Mouse (Mus musculus) induced T-regulatory cell, adult 2 months (primary cell): Measurements from ENCODE around the gene Gm49395.

Source experiments
- DNase-seq: peaks from one replicate; pipeline ENCODE4 v3.0.0-alpha.2; 2012; ENCODE audit warnings: low read depth

Gene Gm49395

DNA sequence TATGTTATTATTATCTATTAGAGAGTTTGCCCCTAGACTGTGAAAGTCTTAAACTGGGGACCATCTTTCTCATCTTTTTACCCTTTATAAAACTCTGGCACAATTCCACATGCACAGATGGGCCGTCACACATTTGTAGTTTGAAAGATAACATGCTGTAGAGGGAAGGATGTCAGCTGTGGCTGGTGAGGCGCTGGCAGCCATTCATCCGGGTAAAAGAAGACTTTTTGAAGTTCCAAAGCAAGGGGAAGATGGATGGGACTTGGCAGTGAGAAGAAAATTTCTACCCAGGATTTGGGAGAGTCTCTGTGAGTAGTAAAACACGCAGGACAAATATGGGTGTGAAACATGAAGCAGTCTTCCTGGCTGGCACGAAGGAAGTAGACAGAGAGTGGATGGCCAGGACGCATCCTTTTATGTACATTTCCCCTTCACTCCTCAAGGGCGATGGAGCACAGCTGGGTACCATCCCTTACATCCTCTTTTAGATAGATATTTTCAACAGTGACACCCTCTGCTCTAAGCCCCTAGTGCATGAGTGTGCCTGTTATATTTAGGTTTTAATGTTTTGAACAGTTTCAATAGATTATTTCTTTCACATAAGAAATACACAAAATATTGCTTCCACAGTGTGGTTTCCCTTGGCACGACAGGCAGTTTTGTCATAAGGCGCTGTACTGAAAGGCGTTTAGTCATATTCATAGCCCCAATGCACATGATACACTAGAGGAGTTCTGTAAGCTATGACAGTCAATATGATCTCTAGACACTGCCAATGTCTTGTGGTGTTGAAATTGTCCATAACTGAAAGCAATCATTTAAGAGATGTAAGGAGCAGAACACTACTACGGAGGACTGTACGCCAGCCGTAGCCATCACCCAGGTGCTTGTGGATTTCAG lies 50.8 kb downstream of the Gm49395 start:
- no peak for DNase-seq

GRCm38 (mm10) chr13:115042652-115043051 lies 59.1 kb downstream of the Gm49395 start:
- DNase-seq: no peak

DNA sequence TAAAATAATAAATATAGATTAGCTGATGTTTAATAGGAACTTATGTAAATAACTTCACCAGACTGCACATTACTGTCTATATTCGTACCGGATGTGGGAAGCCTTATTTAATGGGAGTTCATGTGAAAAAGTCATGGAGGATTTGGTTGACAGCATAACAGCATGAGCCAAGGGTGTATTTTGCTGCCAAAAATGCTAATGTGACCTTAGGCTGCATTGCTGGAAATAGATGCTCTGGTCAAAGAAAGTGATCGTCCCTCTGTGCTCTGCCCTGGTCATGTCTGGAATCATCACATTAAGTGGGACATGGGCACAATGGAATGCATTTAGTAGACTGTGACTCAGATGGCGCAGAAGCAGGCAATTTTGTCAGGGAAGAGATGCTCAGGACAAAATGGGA lies 64.4 kb downstream of the Gm49395 start:
- no peak for DNase-seq

DNA sequence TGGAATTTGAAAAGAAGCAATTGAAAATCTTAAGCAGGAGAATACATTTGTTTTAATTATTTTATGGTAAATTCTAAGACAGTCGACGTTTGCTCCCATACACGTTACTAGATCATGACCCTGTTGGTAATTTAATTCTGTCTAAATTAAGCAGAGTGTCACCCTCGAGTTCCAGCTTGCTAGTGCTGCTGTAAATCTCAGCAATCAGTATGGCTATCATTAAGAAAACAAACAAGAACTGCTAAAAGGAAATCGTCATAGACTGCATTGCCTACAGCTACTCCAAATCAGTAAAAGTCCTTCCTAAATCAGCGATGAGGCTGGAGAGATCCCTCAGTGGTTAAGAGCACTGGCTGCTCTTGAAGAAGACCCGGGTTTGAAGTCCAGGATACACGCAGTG lies 66.3 kb downstream of the Gm49395 start:
- no peak for DNase-seq

GRCm38 (mm10) chr13:115033135-115033534 lies 68.6 kb downstream of the Gm49395 start:
- no peak for DNase-seq

- no peak for DNase-seq
These were observed 70.3 kb downstream of the Gm49395 start for GRCm38 (mm10) chr13:115031177-115032000.

DNA sequence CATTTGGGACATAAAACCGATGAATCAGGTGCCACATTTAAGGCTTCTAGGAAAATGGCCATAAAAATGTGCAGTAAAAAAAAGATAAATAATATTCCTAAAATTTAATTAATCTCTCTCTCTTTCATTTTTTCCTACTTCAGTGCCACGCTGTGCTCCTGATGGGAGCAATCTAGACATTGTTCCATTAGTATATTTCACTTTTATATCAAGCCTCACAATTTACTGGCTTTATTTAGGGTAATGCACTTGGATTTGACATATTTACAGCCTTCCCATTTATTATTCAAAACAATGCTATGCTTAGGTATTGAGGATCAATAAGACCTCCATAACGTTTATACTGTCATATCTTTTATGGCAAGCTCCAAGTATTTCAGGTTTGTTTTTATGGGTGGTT lies 76.3 kb downstream of the Gm49395 start:
- no peak for DNase-seq

- no peak for DNase-seq
These were observed 79.5 kb downstream of the Gm49395 start for GRCm38 (mm10) chr13:115022117-115022787.

GRCm38 (mm10) chr13:115021411-115021810 lies 80.3 kb downstream of the Gm49395 start:
- no peak for DNase-seq

DNA sequence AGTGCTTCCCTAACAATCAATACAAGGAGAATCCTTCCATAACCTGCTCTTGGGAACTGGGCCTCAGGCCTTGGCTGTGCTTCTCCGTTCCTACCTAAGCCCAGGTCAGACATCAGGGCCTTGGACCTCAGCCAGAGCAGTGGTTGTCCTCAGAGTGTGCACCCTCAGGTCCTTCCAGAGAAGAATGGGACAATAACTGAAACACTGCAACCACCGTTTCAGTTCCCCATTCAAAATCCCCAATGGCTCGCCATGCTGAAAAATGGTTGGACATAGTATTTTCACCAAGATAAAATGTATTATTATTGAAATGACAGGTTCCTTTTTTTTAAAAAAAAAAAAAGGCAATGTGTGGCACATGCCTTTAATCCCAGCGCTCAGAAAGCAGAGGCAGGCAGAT lies 81.0 kb downstream of the Gm49395 start:
- no peak for DNase-seq

- DNase-seq: no peak
These were observed 84.2 kb downstream of the Gm49395 start for GRCm38 (mm10) chr13:115017545-115017944.

- peak; percentile 2 for DNase-seq
These were observed 90.2 kb downstream of the Gm49395 start for GRCm38 (mm10) chr13:115011547-115011946.

GRCm38 (mm10) chr13:115006213-115006835 lies 95.4 kb downstream of the Gm49395 start:
- DNase-seq: no peak

DNA sequence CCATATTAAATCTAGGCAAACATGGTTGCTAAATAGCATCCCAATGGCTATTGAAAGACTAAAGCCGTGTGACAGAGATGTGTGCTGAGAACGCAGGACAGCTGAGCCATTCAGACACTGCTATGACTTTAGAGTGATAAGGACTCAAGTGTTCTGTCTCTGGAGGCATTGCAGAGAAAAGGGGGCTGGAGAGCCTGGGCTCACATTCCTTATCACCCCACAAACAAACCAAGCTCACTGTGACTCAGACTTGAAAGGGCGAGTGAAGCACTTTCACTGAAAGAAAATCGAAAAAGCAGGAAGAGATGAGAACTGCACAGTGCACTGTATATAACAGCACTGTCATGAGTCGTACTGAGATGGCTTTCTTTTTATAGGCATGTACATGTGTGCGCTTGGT lies 96.4 kb downstream of the Gm49395 start:
- no peak for DNase-seq

DNA sequence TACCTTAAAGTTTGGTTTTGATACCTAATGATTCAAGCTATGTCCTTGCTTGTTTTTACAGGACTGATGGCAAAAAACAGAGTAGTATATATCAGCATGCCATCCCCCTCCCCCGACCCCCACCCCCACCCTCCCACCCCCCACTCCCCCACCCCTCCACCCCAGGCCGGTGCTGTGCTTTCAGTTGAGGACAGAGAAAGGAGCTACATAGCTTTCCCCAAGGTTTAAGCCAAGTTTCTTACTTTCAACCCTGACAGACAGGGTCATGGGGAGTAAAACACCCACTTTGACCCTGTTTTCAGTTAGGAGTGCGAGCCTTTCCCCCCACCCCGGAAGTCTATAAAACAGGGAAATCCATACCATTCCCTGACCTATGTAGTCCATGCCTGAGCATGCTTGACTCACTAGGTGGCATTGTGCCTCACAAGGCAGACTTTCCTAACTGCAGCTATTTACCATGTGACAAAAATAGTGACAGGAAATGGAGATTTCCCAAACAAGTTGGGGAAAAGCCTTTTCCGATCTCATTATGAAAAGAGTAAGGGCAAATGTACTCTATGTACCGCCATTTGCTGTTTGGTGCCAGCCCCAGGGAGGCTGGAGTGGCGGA lies 98.2 kb downstream of the Gm49395 start:
- DNase-seq: no peak

DNA sequence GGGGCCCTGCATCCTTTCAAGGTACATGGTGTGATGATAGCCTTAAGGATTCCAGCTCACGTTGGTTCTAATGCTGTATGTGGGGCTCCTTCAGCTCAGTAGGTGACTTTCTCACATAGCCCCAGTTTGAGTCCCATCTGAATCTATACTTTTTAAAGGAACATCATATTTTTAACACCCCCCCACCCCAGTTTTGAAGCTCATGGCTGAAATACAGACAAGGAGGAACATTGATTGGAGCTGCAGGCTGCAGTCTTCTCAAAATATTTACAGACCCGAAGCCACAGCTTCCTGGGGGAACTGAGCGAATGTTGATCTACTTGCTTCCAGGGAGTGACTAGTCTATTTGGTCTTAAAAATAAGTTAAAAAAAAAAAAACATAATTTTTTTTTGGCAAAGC lies 98.9 kb downstream of the Gm49395 start:
- no peak for DNase-seq

DNA sequence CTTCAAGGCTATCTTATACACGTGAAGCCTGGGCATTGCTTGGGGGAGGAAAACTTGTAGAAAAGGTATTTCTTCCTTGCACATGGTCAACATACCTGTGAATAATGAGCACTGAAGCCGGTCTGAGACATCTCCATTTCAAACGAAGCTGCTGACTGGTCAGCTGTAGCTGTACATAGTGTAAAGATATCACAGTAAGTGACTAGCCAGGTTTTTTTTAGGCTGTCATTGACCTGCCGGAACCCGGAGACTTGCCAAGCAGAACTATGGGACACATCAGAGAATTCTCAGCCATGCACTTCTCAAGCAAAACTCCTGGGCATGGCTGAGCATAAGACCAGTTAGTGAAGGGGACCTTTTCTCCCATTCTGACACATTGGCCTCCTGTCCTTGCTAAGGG lies 99.6 kb downstream of the Gm49395 start:
- no peak for DNase-seq

DNA sequence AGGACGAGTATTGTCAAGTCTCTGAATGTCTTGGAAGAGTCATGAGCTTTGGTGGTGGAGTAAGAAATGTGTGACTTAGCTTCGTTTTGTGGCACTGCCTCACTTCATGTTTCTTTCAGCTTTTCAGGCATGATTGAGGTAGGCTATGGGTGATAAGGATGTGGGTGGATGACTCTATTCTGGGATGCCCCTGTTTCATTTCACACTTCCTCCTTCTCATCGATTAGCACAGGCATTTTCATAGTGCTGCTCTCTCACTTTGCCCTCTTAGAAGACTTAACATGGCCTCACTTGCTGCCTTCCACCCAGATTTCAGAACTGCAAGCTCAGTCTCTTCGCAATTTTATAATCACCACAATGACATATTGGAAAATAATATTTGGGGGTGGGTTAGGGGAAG lies 102.1 kb downstream of the Gm49395 start:
- no peak for DNase-seq

- DNase-seq: no peak
These were observed 103.6 kb downstream of the Gm49395 start for GRCm38 (mm10) chr13:114998100-114998499.

GRCm38 (mm10) chr13:114992260-114993014 lies 109.3 kb downstream of the Gm49395 start:
- no peak for DNase-seq

- DNase-seq: no peak
These were observed 114.1 kb downstream of the Gm49395 start for GRCm38 (mm10) chr13:114987668-114988067.
